In the genomic region with DNA sequence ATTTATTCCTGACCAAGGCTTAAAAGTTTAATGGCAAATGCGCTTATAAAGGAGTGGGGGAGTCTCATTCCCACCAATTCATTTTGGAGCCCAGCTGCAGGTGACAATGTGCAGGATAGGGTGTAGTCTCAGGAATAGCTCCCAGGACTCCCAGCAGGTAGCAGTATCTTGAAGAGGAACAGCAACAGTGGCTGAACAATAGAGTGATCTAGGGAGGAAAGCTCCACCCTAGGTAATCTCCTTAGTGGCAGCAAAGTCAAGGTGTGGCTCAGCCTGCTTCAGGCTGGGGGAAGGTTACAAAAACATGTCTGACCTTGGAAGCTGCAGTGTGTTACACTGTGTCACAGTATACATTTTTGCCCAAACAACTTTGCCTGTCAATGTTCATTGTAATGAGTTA, we compare ENCODE assay signal across 5 mouse cellular contexts.
A peak's percentile ranks its signal among the peaks of the same experiment; 100 is the strongest.
DNase-seq lines count a peak whose midpoint lies in the region; TF ChIP-seq lines count a peak whose summit lies in the region.
"Not testable (repeated sequence)": the region's sequence is repeated elsewhere in the genome, so short reads cannot be mapped to it uniquely, and the experiment has no call there.

No protein-coding gene starts in this region.

- peaks cover 15% of the 10 kb centered on the region for H3K9me3 ChIP-seq in ES-Bruce4 (replicated peaks; ENCODE audit: control insufficient read depth, insufficient read depth, low read length, poor library complexity, severe bottlenecking)
- H3K9me3 ChIP-seq in ES-E14 (ENCODE audit: control insufficient read depth, insufficient read depth, low read depth, low read length), result not testable (repeated sequence)

- not testable (repeated sequence) for TF ChIP-seq CTCF in ES-Bruce4 (IDR thresholded peaks at IDR 0.05; ENCODE audit: low read depth, low read length)

- in situ Hi-C loops in ES-E14 (cut with MboI; ENCODE audit: low sequenced_read_pairs in 2 of 2, unreplicated experiment in 2 of 2), result not testable (repeated sequence)

- TF ChIP-seq POLR2A in ES-Bruce4 (IDR thresholded peaks at IDR 0.05; ENCODE audit: insufficient read depth, low read length), result not testable (repeated sequence)

- peak overlapping the region; percentile 87 for H3K27ac ChIP-seq in ES-Bruce4 (ENCODE audit: insufficient read depth, low read length)
- peak overlapping the region; percentile 74 for H3K27ac ChIP-seq in ES-E14 (ENCODE audit: insufficient read depth, low read depth, low read length, poor library complexity, severe bottlenecking)

- H3K27me3 ChIP-seq in ES-Bruce4 (ENCODE audit: control insufficient read depth, insufficient read depth, low read length, poor library complexity, severe bottlenecking), result not testable (repeated sequence)

- H3K36me3 ChIP-seq in ES-Bruce4 (ENCODE audit: control insufficient read depth, insufficient read depth, low read length, poor library complexity, severe bottlenecking); ES-E14 (ENCODE audit: control insufficient read depth, insufficient read depth, low read length, poor library complexity, severe bottlenecking): not testable (repeated sequence)

- peak; percentile 90 for DNase-seq in ES-CJ7 (ENCODE audit: low read depth, low spot score)
- DNase-seq in ES-E14 (ENCODE audit: low read depth, low spot score), result not testable (repeated sequence)
- DNase-seq in R1 (ENCODE audit: low read depth, low spot score), result peak; percentile 89
- peak; percentile 65 for DNase-seq in ZHBTc4 (ENCODE audit: low read depth, low spot score)

- TF ChIP-seq EP300 in ES-Bruce4 (IDR thresholded peaks at IDR 0.05; ENCODE audit: insufficient read depth, low read depth, low read length), result peak; percentile 90

- H3K9ac ChIP-seq in ES-Bruce4 (ENCODE audit: low read depth, poor library complexity, severe bottlenecking); ES-E14 (ENCODE audit: insufficient read depth, low read depth, low read length, poor library complexity, severe bottlenecking): not testable (repeated sequence)

- H3K4me1 ChIP-seq in ES-Bruce4 (ENCODE audit: control insufficient read depth, insufficient read depth, low read length); ES-E14 (ENCODE audit: control insufficient read depth in 2 of 2, insufficient read depth in 2 of 2, low read length in 2 of 2, poor library complexity in 1 of 2): not testable (repeated sequence)

- not testable (repeated sequence) for H3K4me3 ChIP-seq in ES-Bruce4 (ENCODE audit: low read depth, low read length); ES-E14 (ENCODE audit: insufficient read depth in 1 of 2, low read depth in 1 of 2, low read length in 2 of 2, poor library complexity in 1 of 2, severe bottlenecking in 1 of 2)
